Mouse (Mus musculus): ENCODE data around the gene Tmc8. TPM values are rescaled to one million over a fixed set of nuclear protein-coding genes. Genes with fewer than 3 reads are reported as not detected.

The Tmc8 gene
- polyA plus RNA-seq, 1 experiment from 2014 or later: 3.6 TPM

DNA sequence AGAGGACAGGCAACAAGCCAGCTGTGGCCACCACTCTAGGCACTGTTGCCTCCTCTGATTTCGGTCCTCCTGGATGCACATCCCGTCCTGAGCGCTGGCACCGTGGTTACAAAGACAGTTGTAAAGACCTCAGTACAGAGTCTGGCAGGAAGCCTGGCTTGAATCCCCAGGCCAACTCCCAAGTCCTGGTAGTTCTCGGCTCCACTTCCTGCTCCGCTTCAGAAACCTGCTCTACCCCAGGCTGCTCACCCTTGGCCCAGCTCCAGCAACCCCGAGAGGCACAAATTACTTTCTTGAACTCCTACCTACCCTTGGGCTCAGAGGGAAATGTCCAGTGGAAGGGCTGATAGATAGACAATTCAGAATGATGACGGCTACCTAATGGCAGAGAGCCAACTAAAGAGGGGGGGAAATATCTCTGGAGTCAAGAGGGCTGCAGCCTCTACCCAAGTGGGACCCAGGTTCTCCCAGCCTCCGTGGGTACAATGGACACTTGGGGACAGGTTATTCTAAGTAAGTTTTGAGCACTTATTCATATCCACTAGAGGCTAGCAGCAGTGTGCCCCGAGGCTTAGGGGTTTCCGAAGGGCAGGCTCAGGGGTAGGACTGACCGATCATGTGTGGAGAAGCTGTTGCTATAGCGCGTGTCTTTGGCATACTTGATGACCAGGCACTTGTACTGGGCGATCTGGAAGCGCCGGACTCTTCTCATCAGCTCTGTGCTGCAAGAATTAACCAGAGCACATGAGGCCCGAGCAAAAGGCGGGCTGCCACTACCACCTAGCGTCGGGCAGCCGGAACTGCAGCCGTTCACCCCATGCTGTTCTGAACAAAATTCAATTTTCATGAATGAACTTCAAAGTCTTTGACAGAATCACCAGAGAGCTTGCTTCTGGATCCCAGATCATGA is 42.4 kb downstream of the Tmc8 start:
- H3K9me3 ChIP-seq (replicated peaks; ENCODE audit: low read length): no peaks in the 10 kb centered on the region
- H3K9ac ChIP-seq (ENCODE audit: low read depth, low read length): peak overlapping the region; percentile 66; the same call in 1 of the 2 replicates
- TF ChIP-seq CTCF (IDR thresholded peaks at IDR 0.05; ENCODE audit: low read depth): peak; percentile 93
- peaks cover 31% of the 10 kb centered on the region; the same call in 1 of the 2 replicates for H3K4me1 ChIP-seq (replicated peaks; ENCODE audit: insufficient read depth, low read length)
- 6% methylated on average over 23 of the region's 23 CpGs for WGBS
- peak overlapping the region; percentile 48 for H3K4me3 ChIP-seq (replicated peaks; ENCODE audit: low read depth, low read length)
- peak overlapping the region; percentile 37; the same call in 1 of the 2 replicates for H3K27ac ChIP-seq
- DNase-seq (ENCODE audit: low spot score): peak; percentile 91
- no peaks in the 10 kb centered on the region for H3K27me3 ChIP-seq (ENCODE audit: insufficient read depth, low read length)
- peaks cover 18% of the 10 kb centered on the region; the same call in 1 of the 2 replicates for H3K36me3 ChIP-seq (ENCODE audit: insufficient read depth, low read length)
- ATAC-seq (replicated peaks; ENCODE audit: low FRiP score, low read depth): peak; percentile 82
- peak overlapping the region; percentile 85 for H3K4me2 ChIP-seq (ENCODE audit: low read length)

DNA sequence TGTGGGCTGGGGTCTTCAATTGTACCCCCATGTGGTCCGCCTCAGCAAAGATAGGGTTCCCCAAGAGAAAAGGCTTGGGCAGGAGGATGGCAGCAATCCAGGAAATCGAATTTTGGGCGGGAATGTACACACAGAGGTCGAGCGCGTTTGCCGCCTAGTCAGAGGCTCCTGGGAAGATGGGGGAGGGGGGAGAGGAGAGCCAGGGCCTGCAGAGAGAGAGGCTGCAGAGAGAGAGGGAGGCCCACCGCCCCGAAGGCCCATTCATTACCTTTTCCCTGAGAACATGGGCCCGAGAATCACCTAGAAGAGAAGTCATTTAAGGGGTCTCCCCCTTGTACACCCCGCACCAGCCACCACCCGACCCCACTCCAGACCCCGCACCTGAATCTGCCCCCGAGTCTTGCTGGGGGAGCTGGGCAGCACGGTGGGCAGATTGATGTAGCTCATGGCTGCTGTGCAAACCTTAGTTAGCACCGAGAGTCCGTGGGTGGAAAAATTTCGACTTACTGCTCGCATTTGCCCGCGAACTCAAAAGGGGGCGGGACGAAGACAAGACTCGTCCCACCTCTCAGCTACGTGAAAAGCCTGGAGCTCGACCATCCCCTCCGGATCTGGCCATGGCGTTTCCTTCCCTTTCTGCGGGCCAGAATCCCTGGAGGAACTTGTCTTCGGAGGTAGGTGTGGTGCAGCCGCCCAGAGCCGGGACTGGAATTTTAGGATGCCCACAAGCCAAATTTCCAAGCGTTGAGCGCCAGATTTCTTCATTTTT is 43.6 kb downstream of the Tmc8 start, which contains the start of the genes Afmid and Tk1:
Gene Afmid (plus strand): TSS at position 592 of the 769 bp plus-strand sequence.
Gene Tk1 (minus strand): TSS at position 760 of the 769 bp plus-strand sequence.
- Histone ChIP-seq H3K27ac (peak within 1 kb of the TSS; percentile 82), H3K9me3 (replicated peaks; ENCODE audit: low read length) (no peaks in the 10 kb centered on the region), H3K4me1 (replicated peaks; ENCODE audit: insufficient read depth, low read length) (peaks cover 31% of the 10 kb centered on the region; the same call in 1 of the 2 replicates), H3K4me3 (replicated peaks; ENCODE audit: low read depth, low read length) (peak within 1 kb of the TSS; percentile 48), H3K4me2 (ENCODE audit: low read length) (peak within 1 kb of the TSS; percentile 85), H3K9ac (ENCODE audit: low read depth, low read length) (peak within 1 kb of the TSS; percentile 66), H3K36me3 (ENCODE audit: insufficient read depth, low read length) (peaks cover 14% of the 10 kb centered on the region; the same call in 1 of the 2 replicates), H3K27me3 (ENCODE audit: insufficient read depth, low read length) (no peaks in the 10 kb centered on the region)
- TF ChIP-seq CTCF (IDR thresholded peaks at IDR 0.05; ENCODE audit: low read depth): no peak; the same call in 1 of the 2 replicates
- ATAC-seq (replicated peaks; ENCODE audit: low FRiP score, low read depth) (peak; percentile 40; the same call in 1 of the 2 replicates), DNase-seq (ENCODE audit: low spot score) (peak; percentile 97)
- WGBS: under 1% methylated on average over 33 of the region's 34 CpGs

DNA sequence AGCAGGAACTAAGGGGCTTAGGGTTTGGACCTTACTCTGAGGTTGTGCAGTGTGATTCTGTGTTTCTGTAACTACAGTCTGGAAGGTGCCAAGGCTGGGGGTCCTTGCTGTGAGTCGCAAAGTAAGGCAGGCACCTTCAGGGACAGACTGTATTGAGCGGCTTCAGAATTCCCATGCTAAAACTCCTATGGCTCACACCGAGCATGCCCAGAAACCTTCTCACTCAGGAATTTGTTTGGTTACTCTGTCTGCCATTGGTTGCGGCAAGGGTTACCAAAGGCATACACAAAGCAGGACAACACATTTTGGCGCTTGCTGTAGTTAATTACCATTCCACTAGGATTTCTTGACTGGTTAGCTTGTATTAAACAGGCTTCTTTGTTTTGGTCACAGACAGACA is 44.3 kb downstream of the Tmc8 start:
- Histone ChIP-seq H3K4me1 (replicated peaks; ENCODE audit: insufficient read depth, low read length) (peaks cover 31% of the 10 kb centered on the region; the same call in 1 of the 2 replicates), H3K9me3 (replicated peaks; ENCODE audit: low read length) (no peaks in the 10 kb centered on the region), H3K9ac (ENCODE audit: low read depth, low read length) (peak overlapping the region; percentile 66; the same call in 1 of the 2 replicates), H3K4me3 (replicated peaks; ENCODE audit: low read depth, low read length) (peak overlapping the region; percentile 48), H3K36me3 (ENCODE audit: insufficient read depth, low read length) (peaks cover 13% of the 10 kb centered on the region; the same call in 1 of the 2 replicates), H3K27ac (peak overlapping the region; percentile 82), H3K27me3 (ENCODE audit: insufficient read depth, low read length) (no peaks in the 10 kb centered on the region), H3K4me2 (ENCODE audit: low read length) (peak overlapping the region; percentile 85)
- no peak for TF ChIP-seq CTCF (IDR thresholded peaks at IDR 0.05; ENCODE audit: low read depth)
- ATAC-seq (replicated peaks; ENCODE audit: low FRiP score, low read depth) (no peak), DNase-seq (ENCODE audit: low spot score) (peak; percentile 73)
- 9% methylated on average over 5 of the region's 5 CpGs for WGBS

DNA sequence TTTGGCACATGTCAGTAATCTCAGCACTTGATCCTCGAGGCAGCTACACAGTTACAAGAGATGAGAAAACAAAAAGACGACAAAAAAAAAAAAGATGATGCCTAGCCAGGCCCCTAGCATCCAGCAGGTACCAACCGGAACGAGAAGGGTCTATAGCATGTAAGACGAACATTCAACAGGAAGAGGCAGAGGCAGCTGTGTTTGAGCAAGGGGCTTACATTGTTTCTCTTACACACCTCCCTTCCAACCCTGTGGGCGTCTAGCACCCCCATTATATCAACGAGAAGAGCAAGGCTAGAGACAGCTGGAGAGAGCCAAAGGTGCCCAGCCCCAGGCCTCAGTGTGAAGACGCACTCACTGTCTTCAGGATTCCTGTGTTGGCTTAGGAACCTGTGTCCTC is 45.0 kb downstream of the Tmc8 start:
- 47% methylated on average over 8 of the region's 8 CpGs for WGBS
- DNase-seq (ENCODE audit: low spot score) (no peak), ATAC-seq (replicated peaks; ENCODE audit: low FRiP score, low read depth) (no peak)
- Histone ChIP-seq H3K4me1 (replicated peaks; ENCODE audit: insufficient read depth, low read length) (peaks cover 32% of the 10 kb centered on the region; the same call in 1 of the 2 replicates), H3K36me3 (ENCODE audit: insufficient read depth, low read length) (peaks cover 6% of the 10 kb centered on the region; the same call in 1 of the 2 replicates), H3K4me3 (replicated peaks; ENCODE audit: low read depth, low read length) (no peak overlapping the region), H3K9me3 (replicated peaks; ENCODE audit: low read length) (no peaks in the 10 kb centered on the region), H3K4me2 (ENCODE audit: low read length) (0 out of 2 replicates have a peak overlapping the region, but pooled peaks have one; percentile 85), H3K9ac (ENCODE audit: low read depth, low read length) (0 out of 2 replicates have a peak overlapping the region, but pooled peaks have one; percentile 66), H3K27me3 (ENCODE audit: insufficient read depth, low read length) (no peaks in the 10 kb centered on the region), H3K27ac (no peak overlapping the region)
- TF ChIP-seq CTCF (IDR thresholded peaks at IDR 0.05; ENCODE audit: low read depth): no peak

DNA sequence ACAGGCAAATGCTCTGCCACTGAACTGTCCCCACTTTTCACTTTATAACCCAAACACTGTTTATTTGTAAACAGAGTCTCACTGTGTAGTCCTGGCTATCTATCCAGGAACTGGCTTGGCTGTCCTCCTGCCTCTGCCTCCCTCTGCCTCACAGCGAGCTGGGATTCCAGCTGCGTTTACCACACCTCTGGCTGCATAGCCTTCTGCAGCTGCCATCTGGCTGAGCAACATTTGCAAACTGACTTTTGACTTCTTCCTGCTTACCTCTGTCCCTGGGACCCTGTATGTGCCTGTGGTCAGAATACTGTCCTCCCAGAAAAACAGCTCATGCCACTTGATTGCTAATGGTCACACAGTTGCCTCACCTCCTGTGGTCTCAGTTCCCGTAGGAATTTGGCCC is 45.5 kb downstream of the Tmc8 start:
- no peak for DNase-seq (ENCODE audit: low spot score)
- no peak overlapping the region for H3K9ac ChIP-seq (ENCODE audit: low read depth, low read length)
- H3K36me3 ChIP-seq (ENCODE audit: insufficient read depth, low read length): peaks cover under 1% of the 10 kb centered on the region; the same call in 1 of the 2 replicates
- no peak for ATAC-seq (replicated peaks; ENCODE audit: low FRiP score, low read depth)
- no peak overlapping the region for H3K4me2 ChIP-seq (ENCODE audit: low read length)
- no peak for TF ChIP-seq CTCF (IDR thresholded peaks at IDR 0.05; ENCODE audit: low read depth)
- no peaks in the 10 kb centered on the region for H3K27me3 ChIP-seq (ENCODE audit: insufficient read depth, low read length)
- H3K27ac ChIP-seq: no peak overlapping the region
- peaks cover 36% of the 10 kb centered on the region; the same call in 1 of the 2 replicates for H3K4me1 ChIP-seq (replicated peaks; ENCODE audit: insufficient read depth, low read length)
- 76% methylated on average over 3 of the region's 3 CpGs for WGBS
- no peaks in the 10 kb centered on the region for H3K9me3 ChIP-seq (replicated peaks; ENCODE audit: low read length)
- H3K4me3 ChIP-seq (replicated peaks; ENCODE audit: low read depth, low read length): no peak overlapping the region
